Mouse (Mus musculus): ENCODE data around the gene Tsc22d4.
A peak's percentile ranks its signal among the peaks of the same experiment; 100 is the strongest.

Gene Tsc22d4

DNA sequence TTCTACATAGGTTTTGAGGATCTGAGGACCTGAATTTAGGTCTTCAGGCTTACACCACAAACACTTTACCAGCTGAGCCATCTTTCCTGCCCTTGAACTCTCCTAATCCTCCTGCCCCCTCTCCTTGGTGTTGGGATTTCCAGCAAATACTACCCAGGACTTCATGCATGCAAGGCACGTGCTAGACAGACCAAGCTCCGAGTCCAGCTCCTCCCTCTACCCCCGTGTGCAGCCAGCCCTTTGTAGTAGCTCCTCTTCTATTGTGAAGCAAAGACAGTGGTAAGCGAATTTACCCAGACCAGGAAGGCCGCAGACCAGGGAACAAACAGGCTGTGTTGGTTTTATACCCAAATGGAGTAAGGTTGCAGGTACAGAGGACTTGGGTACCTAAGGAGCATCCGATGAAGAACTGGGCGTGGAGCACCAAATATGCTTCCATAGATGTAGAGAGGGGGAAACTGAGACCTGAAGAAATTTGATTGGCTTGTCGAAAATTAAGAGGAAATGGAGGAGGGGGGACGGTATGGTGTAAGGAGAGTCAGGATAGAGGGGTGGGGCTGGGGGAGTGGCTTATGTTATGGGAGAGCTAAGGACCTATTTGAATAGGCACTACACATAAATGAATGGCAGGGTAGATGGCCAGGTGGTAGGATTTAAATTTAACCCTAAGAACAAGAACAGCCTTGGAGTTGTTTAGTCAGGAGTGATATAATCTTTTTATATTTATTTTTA, 19.2 kb downstream of the Tsc22d4 start:
- no peak for DNase-seq (ENCODE audit: low spot score in 2 of 2)

DNA sequence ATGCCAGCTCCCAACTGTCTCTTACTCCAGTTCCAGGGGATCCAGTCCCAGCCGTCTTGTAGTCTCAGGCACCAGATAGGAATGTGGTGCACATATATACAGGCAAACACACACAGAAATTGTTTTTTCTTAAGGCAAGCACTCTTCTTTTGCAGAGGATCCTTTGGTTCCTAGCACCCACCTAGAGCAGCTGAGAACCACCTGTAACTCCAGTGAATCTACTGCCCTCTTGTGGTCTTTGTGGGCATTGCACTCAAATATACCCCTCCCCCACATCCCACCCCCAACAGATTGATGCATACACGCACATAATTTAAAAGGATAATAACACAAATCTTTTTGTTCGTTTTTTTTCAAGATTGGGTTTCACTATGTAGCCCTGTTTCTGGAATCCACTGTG, 20.7 kb downstream of the Tsc22d4 start:
- no peak for DNase-seq (ENCODE audit: low spot score in 2 of 2)

DNA sequence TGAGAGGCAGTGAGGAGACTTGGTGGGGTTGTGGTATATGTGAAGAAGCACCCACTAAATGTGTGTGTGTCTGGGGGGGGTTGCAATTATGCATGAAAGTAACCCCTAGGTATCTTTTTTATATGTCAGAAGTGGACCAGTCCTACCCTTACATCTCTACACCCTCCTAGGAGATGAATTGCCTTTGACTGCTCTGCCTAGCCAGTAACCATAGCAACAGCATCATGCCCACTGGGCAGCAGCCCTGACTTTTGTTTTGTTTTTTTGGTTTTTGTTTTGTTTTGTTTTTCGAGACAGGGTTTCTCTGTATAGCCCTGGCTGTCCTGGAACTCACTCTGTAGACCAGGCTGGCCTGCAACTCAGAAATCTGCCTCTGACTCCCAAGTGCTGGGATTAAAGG, 22.9 kb downstream of the Tsc22d4 start:
- DNase-seq (ENCODE audit: low spot score in 2 of 2), result no peak

DNA sequence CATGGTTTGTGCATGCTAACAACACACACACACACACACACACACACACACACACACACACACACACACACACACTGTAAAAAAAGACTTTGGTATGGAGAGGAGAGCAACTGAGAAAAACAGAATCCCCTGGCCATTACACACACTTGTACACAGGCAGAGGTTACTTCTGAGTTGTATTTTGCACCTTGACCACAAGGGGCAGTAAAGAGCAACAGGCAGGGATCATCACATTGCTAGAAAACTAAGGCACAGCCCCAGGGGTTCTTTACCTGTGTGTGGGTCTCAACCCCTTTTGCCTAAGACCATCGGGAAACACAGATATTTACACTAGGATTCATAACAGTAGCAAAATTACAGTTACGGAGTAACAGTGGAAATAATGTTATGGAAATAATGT, 25.2 kb downstream of the Tsc22d4 start:
- no peak for DNase-seq (ENCODE audit: low spot score in 2 of 2)

DNA sequence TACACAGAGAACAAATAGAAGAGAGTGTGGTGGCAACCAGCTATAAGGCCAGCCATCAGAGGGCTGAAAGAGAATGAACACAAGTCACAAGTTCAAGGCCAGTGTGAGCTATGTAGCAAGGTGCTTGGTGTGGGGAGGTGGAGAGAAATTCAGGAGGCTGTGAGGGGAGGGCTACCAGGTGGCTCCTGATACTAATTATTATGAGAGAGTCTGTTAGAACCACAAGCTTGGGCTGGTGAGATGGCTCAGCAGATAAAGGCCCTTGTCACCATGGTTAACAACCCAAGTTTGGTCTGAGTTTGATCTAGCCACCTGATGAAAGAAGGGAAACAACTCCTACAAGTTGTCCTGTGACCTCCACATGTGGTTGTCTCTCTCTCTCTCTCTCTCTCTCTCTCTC, 27.2 kb downstream of the Tsc22d4 start:
- DNase-seq (ENCODE audit: low spot score in 2 of 2), result no peak

DNA sequence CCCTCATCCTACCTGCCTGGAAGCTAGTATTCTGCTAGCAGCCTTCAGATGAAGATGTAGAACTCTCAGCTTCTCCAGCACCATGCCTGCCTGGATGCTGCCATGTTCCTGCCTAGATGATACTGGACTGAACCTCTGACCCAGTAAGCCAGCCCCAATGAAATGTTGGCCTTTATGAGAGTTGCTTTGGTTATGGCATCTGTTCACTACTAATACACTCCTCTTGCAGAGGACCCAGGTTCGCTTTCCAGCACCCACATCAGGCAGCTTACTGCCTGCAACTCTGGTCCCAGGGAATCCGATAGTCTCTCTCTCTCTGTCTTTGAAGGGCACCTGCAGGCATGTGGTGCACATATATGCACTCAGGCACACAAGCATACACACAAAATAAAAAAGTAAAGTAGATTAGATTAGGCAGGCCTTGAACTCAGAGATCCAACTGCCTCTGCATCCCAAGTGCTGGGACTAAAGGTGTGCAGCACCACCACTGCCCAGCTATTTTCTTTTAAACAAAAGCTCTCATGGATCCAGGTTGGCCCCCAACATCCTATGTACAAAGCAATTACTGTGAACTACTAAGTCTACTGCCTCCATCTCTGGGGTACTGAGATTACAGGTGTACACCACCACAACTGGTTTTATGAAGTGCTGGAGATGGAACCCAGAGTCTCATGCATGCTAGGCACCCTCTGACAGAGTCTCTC, 30.2 kb downstream of the Tsc22d4 start:
- DNase-seq (ENCODE audit: low spot score in 2 of 2), result no peak

DNA sequence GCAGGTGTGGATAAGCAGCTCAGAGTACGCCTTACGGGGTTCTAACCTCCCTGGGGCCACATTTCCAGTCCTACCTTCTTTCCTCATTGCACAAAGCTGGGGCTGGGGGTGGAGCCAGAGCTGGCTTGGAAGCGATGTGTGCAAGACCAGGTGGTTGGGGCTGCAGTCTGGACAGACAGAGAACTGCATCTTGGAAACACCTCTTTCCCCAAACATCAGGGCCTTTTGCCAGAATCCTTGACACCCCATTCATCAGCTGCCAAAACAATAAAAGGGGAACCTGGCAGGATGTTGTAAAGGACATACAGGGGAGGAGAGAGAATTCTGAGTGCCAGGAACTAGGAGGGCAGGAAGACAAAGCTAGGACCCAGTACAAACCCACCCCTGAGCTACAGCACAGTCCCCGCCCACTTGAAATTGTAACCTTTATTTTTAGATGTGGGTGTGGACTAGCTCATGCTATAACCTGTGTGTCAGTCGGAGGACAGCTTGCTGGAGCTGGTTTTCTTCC, 30.9 kb downstream of the Tsc22d4 start:
- DNase-seq (ENCODE audit: low spot score in 2 of 2), result no peak

DNA sequence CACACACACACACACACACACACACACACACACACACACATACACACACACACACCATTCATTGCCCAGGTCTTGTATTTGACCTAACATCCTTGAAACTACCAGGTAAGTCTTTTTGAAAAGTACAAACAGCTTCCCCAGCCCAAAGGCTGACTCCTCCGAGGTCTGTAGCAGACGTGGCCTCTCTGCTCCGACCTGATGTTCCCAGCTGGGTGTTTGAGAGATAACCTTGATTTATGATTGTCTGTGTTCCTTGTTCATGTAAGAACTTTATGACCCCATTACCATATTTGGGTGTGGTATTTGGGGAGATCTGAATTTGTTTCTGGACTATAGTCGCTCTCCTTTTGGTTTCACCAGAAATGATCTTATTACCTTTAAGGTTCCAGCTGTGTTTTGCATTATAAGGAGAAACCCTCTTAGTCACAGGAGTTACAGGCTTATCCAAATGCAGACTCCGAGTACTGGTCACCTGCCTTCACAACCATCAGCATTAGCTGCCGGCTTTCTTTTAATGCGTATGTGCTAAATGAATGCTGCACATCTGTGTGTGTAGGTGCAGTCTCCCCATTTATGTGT, 31.8 kb downstream of the Tsc22d4 start:
- no peak for DNase-seq (ENCODE audit: low spot score in 2 of 2)

DNA sequence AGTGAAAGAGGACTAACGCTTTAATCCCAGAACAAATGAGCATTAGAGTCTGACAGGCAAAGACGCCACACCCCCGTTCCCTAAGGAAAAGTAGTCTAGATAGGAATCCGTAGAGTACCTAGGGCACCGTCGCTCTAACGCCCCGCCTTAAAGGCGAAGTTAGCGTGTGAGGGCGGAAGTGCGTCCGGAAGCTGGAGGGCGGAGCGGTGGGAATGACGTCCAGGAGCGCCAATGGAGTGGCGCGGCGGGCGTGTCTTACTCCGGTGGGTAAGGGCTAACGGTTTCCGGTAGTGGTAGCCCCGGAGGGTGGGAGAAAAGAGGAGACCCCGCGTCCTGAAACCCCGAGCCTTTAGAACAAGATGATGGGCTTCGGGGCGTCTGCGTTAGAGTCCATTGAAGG, 33.1 kb downstream of the Tsc22d4 start, which contains the start of gene Ppp1r35:
Gene Ppp1r35 (plus strand): TSS at position 215 of the 400 bp plus-strand sequence.
- peak; percentile 93 to 95 for DNase-seq (ENCODE audit: low spot score in 2 of 2)

DNA sequence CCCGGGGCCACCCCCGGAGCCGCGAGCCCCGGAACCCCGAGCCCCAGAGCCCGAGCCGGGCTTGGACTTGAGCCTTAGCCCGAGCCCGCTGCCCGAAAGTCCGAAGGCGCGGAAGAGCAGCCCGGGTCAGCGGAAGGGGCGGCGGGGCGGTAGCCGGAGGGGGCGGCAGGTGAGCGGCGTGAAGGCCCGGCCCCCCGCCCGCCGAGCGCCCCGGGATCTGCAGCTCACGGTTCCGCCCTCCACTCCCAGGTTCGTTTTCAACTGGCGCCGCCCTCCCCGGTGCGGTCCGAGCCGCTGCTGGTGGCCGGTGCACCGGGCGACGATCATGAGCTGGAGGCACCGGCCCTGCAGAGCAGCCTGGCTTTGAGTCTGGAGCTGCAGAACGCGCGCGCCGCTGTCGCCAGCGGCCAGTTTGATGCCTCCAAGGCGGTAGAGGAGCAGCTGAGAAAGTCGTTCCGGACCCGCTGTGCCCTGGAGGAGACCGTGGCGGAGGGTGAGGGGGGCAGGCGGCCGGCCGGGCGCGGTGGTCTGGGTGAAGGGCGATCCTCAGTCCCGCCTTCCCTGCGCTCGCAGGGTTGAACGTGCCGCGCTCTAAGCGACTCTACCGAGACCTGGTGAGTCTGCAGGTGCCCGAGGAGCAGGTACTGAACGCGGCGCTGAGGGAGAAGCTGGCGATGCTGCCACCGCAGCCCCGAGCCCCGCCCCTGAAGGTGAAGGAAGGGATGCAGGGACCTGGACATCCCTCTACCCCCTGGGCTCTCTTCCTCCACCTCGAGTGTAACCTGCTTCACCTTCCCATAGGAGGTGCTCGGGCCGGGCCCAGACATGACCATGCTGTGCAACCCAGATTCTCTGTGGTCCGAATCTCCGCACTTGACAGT, 33.8 kb downstream of the Tsc22d4 start:
- no peak for DNase-seq (ENCODE audit: low spot score in 2 of 2)

DNA sequence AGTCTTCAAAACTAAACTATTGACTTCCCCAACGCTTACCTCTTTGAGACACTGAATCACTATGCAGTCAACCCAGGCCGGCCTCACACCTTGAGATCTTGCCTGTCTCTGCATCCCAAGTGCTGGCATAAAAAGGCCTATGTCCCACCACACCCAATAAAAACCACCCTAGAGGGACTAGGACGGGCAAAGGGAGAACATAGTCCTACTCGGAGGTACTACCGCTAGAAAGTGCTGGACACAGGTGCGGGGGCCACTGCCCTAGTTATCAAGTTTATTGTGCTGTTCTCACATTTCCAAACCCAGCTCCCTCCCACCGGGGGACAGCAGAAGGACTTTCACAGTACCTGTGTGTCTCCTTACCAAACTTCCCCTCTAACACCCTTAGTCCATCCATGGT, 36.1 kb downstream of the Tsc22d4 start:
- no peak for DNase-seq (ENCODE audit: low spot score in 2 of 2)

DNA sequence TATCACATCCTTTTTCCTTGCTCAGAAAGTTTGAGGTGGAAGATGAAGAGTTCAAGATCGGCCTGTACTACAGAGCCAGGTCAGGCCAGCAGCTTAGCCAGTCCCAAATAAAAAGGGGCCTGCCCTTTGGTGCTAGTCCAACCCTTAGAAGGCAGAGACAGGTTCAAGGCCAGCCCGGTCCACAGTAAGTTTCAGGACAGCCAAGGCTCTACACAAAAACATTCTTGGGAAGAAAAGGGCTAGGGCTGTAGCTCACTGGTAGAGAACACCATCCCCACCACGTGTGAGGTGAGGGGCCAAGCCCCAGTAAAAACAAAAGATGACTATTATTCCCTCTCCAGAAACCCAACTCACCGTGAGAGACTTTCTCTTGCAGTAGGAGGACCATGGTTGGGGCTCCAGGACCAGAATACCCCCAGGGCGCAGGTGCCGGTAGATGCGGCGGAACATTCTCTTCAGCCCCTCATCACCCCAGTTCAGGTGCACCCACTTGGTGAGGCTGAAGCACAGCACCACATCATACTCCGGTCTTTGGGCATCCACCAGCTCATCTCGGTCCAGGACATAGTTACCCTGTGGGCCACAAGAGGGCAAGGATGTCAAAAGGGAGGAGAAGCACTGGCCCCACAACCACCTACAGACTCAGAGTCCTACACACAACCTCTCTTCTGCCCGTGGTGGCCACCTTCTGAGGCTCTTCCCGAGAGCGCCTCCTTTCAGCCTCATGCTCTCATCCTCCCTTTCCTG, 37.4 kb downstream of the Tsc22d4 start:
- no peak for DNase-seq (ENCODE audit: low spot score in 2 of 2)

DNA sequence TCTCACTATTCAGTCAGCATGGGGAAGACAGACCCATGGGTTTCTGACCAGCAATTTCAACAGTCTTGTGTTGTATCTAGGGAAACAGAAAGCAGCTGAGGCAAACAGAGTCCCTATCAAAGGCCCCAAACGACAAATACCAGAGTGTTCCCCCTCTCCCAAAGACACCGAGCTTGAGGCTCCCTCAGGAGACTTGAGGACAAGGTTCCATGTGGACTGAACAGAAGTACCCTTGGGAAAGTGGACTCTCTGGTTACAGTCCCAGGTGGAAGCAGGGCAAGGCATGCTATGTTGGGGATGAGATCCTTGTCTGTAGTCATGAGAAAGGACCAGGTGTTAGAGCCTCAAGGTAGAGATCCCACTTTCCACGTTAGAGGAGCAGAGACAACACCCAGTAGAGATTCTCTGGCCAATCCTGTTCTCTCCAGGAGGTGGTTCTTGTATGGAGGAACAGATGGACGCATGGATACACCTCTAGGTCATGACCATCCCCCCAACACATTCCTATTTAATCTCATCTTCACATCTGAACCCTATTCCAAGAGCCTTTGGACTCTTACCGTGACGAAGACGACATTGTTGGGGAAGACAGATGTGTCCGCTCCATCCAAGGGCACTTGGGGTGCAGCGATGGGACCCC, 38.5 kb downstream of the Tsc22d4 start:
- DNase-seq (ENCODE audit: low spot score in 2 of 2), result no peak

DNA sequence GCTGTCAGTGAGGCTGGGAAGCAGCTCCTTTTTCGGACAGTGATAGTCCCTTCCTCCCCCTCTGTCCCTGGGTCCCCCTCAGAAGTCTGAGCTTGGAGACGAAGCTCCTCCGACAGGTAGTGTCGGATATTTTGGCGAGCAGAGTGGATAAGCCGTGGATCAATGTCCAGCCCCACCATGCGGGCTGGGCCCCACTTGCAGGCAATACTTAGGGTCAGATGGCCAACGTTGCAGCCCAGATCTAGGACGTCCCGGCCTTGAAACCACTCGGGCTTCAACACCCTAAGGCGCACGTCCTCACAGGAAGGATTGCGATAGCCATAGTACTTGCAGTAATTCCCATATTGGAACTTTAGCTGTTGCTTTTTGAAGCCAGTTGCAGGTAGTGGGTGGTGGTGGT, 39.0 kb downstream of the Tsc22d4 start:
- no peak for DNase-seq (ENCODE audit: low spot score in 2 of 2)

DNA sequence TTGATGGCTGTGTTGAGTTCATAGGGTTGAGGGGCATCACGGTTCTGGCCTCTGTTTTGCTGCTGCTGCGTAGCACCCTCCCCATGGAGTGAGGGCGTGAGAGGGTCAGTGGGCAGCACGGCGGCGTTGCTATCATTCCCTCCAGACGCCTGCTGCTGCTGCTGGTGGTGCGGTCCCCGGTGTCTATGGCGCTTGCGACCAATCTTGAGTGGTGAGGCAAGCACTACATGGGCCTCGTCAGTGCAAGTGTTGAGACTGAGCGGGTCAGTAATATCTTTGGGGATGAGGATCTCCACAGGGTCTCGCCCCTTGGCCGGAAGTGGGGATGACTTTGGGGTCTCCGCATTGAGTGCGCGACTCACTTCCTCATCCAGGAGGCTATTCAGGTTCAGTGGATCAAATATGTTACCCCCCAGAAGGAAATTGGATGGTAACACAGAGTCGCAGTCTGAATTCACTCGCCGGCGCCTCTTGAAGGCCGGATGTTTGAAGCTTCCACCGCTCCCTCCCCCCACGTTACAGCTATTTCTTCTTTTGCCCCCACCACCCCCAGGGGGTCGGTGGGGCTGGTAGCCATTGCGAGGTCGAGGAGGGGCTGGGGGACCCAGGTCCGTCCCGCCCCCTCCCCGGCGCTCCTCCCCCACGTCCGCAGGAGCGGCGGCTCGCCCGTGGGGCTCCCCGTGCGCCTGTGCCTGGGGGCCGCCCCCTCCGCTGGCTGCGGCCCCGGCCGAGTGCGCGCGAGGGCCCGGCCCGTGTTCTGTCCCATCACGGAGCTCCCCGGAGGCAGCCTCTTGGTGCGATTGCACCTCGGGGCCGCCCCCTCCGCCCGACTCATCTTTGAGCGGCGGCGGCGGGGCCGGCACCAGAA, 39.9 kb downstream of the Tsc22d4 start:
- DNase-seq (ENCODE audit: low spot score in 2 of 2), result peak; percentile 37 to 56

DNA sequence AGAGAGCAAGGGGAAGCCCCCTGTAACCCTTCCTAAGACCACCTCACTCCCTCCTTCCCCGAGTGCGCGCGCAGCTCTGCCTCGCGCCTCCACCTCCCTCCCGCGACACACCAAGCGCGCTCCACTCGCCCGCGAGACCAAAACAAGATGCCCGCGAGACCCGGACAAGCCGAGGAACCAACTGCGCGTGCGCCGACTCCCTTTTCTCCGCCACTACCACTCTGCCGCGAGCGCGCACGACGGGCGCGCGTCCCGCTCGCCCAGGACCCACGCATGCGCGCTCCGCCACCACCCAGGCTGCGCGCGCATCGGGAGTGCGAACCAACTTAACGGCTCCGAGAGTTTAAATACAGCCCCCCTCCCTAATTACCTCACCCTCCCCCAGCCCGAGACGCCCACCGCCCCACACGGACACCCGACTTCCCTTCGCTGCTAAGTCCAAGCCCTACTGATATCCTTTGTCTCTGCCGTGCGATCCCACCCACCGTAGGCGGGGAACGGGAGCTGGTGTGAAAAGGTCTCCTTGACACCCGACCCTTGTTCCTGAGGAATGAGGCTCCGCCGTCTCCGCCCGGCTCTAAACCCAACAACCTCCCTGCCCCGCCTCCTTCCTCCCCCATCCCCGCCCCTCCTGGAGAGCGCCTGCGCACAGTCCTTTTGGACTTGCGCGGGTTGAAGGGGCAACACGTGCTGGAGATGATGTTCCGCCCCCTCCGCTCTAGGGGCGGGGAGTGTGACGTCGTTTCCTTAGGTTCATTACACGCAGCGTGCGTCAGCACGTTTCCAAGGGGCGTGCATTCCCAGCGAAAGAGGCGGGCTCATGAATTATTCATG, 40.8 kb downstream of the Tsc22d4 start:
- DNase-seq (ENCODE audit: low spot score in 2 of 2), result peak; percentile 98 to 99

DNA sequence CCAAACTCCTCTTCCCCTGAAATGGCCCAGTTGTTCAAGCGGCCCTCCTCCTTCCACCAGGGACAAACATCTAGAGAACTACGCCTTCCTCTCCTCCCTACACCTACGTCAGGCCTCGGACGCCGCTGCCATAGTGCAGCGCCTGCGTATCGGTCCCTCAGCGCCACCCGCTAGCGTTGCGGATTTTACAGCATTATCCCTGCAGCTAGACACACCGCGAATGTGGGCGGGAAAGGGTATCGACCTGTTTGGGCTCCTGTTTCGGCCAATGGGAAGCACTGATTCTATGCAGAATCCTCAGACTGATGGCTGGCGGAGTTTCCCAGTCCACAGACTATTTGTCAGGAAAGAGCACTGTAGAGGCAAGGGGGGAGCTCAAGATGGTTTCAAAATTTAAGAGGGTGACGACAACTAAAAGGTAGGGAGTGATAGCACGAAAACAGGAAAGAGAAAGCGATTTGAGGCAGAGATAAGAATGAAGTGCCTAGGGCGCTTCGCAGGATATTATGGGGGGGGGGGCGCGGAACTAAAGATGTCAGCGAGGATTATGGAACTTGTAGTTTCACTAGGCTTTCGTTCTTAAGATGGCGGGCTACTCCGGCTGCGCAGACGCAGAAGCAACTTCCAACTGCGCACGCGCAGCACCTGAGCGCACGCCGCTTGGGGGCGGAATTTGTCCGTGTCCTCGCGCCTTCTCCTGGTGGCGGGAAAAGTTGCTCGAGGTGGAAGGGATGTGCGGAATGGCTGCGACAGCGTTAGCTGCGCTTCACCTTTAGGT, 41.8 kb downstream of the Tsc22d4 start, which contains the start of the genes Mepce and Zcwpw1:
Gene Mepce (minus strand): TSS at position 505 of the 778 bp plus-strand sequence.
Gene Zcwpw1 (plus strand): TSS at position 648 of the 778 bp plus-strand sequence.
- peak; percentile 94 for DNase-seq (ENCODE audit: low spot score in 2 of 2)

DNA sequence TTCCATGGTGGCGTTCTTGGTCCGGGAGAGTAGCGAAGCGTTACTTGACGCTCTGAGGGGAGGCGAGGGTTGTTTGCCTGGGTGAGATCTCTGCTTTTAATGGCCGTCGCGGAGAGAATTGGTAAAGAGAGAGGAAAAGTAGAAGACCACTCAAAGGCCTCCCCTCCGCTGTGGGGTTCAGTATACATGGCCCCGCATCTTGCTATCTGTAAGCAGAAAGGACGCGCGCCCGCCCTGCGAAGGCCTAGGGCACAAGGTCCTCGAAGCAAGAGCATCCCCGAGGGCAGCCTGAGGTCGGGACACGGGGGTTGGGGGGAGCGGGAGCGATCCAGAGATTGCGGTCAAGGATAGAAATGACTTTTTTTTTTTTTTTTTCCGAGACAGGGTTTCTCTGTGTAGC, 42.6 kb downstream of the Tsc22d4 start:
- peak; percentile 26 to 33 for DNase-seq (ENCODE audit: low spot score in 2 of 2)

Data from frontal cortex, postnatal 14 days (tissue).